Mouse (Mus musculus) liver, adult 2 months (tissue): ENCODE results near the gene Cog5.

ENCODE experiments used
- CTCF ChIP-seq: fragments of 200-500 bp; IDR thresholded peaks from 2 replicates; pipeline ENCODE4 v1.5.1; 2011; ENCODE audit warnings: low read depth, low read length, control low read depth
- POLR2A ChIP-seq: fragments of 200-500 bp; IDR thresholded peaks from 2 replicates; pipeline ENCODE4 v1.6.1; 2011; ENCODE audit warnings: low read length, control low read depth; ENCODE audit not compliant: insufficient read depth; ENCODE audit errors: extremely low read depth

DNA sequence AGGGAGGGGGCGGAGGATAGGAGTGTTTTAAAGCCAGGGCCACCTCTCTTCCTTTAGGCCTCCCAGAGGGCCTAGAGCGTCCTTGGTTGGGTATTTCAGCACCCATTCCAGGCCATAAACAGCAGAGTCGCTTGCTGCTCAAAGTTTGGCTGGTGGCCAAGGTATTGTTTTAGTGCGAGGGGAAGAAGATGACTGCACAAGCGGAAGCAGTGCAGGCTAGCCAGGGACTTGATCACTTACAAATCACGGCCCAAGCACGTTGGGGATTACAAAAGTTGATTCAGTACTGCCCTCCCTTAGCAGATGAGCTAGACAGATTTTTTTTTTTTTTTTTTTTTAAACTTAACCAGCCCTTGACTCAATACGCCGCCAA lies 296.0 kb downstream of the Cog5 start:
- TF ChIP-seq CTCF (no peak), POLR2A (peak; percentile 54; the same call in 1 of the 2 replicates)
